Mouse (Mus musculus) retina, postnatal 1 day (tissue): Measurements from ENCODE around the gene Pip5k1b.
A peak's percentile ranks its signal among the peaks of the same experiment; 100 is the strongest.

Experiments
- DNase-seq: peaks from one replicate; pipeline ENCODE4 v3.0.0-alpha.2; 2012

Gene Pip5k1b

GRCm38 (mm10) chr19:24327921-24328320, 227.8 kb downstream of the Pip5k1b start:
- DNase-seq = no peak

- DNase-seq = peak; percentile 69
Measured at GRCm38 (mm10) chr19:24326969-24327368, 228.7 kb downstream of the Pip5k1b start.

GRCm38 (mm10) chr19:24325692-24326091, 230.0 kb downstream of the Pip5k1b start:
- DNase-seq = no peak

GRCm38 (mm10) chr19:24323841-24324613, 231.6 kb downstream of the Pip5k1b start:
- DNase-seq = peak; percentile 43

- DNase-seq = no peak
Measured at GRCm38 (mm10) chr19:24321900-24322311, 233.8 kb downstream of the Pip5k1b start.

- no peak for DNase-seq
Measured at GRCm38 (mm10) chr19:24321211-24321899, 234.3 kb downstream of the Pip5k1b start.

GRCm38 (mm10) chr19:24318172-24318571, 237.5 kb downstream of the Pip5k1b start:
- DNase-seq = no peak

- no peak for DNase-seq
Measured at GRCm38 (mm10) chr19:24317731-24318130, 237.9 kb downstream of the Pip5k1b start.

GRCm38 (mm10) chr19:24317038-24317591, 238.6 kb downstream of the Pip5k1b start:
- peak; percentile 96 for DNase-seq

- peak; percentile 75 for DNase-seq
Measured at GRCm38 (mm10) chr19:24316060-24316725, 239.5 kb downstream of the Pip5k1b start.

GRCm38 (mm10) chr19:24315234-24315633, 240.4 kb downstream of the Pip5k1b start:
- DNase-seq = no peak

- DNase-seq = no peak
Measured at GRCm38 (mm10) chr19:24314676-24315075, 241.0 kb downstream of the Pip5k1b start.

GRCm38 (mm10) chr19:24312556-24313342, 242.9 kb downstream of the Pip5k1b start:
- DNase-seq = peak; percentile 97

- DNase-seq = no peak
Measured at GRCm38 (mm10) chr19:24312046-24312445, 243.6 kb downstream of the Pip5k1b start.

- peak; percentile 36 for DNase-seq
Measured at GRCm38 (mm10) chr19:24308305-24308705, 247.4 kb downstream of the Pip5k1b start.

GRCm38 (mm10) chr19:24307271-24308221, 248.1 kb downstream of the Pip5k1b start:
- DNase-seq = peak; percentile 40

GRCm38 (mm10) chr19:24306351-24306750, 249.3 kb downstream of the Pip5k1b start:
- no peak for DNase-seq

GRCm38 (mm10) chr19:24302198-24302597, 253.5 kb downstream of the Pip5k1b start:
- DNase-seq = no peak

GRCm38 (mm10) chr19:24301768-24302148, 253.9 kb downstream of the Pip5k1b start:
- DNase-seq = no peak

- peak; percentile 92 for DNase-seq
Measured at GRCm38 (mm10) chr19:24300994-24301767, 254.5 kb downstream of the Pip5k1b start.
